Mouse (Mus musculus) neural tube, embryonic 12.5 days (tissue): ENCODE data around the gene Cyp27b1. TPM values are rescaled to one million over a fixed set of nuclear protein-coding genes. Genes with fewer than 3 reads are reported as not detected.
"Not testable (repeated sequence)": the region's sequence is repeated elsewhere in the genome, so short reads cannot be mapped to it uniquely, and the experiment has no call there.

Experiments used
- ATAC-seq: fragments of 200-750 bp; cut with Nextera tagmentation; 2 replicates; pipeline ENCODE4 v1.8.0; 2017; ENCODE audit warnings: low read depth, mild to moderate bottlenecking, moderate TSS enrichment, moderate library complexity; ENCODE audit not compliant: low FRiP score
- H3K27ac ChIP-seq: fragments of 300-500 bp; sonication (generic); 2 replicates; pipeline ENCODE4 v1.5.1; 2016
- H3K27me3 ChIP-seq: fragments of 300-500 bp; sonication (generic); replicated peaks from 2 replicates; pipeline ENCODE4 v1.6.1; 2016; ENCODE audit warnings: mild to moderate bottlenecking
- H3K36me3 ChIP-seq: fragments of 300-500 bp; sonication (generic); 2 replicates; pipeline ENCODE4 v1.6.1; 2016; ENCODE audit warnings: mild to moderate bottlenecking
- H3K4me1 ChIP-seq: fragments of 300-500 bp; sonication (generic); 2 replicates; pipeline ENCODE4 v1.6.1; 2016
- H3K4me2 ChIP-seq: fragments of 300-500 bp; sonication (generic); replicated peaks from 2 replicates; pipeline ENCODE4 v1.6.1; 2016; ENCODE audit warnings: mild to moderate bottlenecking
- H3K4me3 ChIP-seq: fragments of 300-500 bp; sonication (generic); 2 replicates; pipeline ENCODE4 v1.5.1; 2016
- H3K9ac ChIP-seq: fragments of 300-500 bp; sonication (generic); 2 replicates; pipeline ENCODE4 v1.6.1; 2016; ENCODE audit warnings: mild to moderate bottlenecking
- H3K9me3 ChIP-seq: fragments of 300-500 bp; sonication (generic); 2 replicates; pipeline ENCODE4 v1.6.1; 2016; ENCODE audit warnings: mild to moderate bottlenecking
- WGBS: fragments of 180-500 bp; shearing (Covaris S2); methylation state at CpG from one replicate; pipeline ENCODE4 v1.1.7; 2016; 5-methylcytosine and 5-hydroxymethylcytosine counted together
- polyA plus RNA-seq: library from polyadenylated mRNA; unstranded; fragments of >200 nt; fragmentation: Nextera tagmentation; extraction: Ambion mirVana; gene quantifications from 2 replicates; pipeline ENCODE4 v1.2.1, GENCODE M21; 2016

Gene Cyp27b1
- polyA plus RNA-seq, 1 experiment from 2014 or later: 0.25 TPM

DNA sequence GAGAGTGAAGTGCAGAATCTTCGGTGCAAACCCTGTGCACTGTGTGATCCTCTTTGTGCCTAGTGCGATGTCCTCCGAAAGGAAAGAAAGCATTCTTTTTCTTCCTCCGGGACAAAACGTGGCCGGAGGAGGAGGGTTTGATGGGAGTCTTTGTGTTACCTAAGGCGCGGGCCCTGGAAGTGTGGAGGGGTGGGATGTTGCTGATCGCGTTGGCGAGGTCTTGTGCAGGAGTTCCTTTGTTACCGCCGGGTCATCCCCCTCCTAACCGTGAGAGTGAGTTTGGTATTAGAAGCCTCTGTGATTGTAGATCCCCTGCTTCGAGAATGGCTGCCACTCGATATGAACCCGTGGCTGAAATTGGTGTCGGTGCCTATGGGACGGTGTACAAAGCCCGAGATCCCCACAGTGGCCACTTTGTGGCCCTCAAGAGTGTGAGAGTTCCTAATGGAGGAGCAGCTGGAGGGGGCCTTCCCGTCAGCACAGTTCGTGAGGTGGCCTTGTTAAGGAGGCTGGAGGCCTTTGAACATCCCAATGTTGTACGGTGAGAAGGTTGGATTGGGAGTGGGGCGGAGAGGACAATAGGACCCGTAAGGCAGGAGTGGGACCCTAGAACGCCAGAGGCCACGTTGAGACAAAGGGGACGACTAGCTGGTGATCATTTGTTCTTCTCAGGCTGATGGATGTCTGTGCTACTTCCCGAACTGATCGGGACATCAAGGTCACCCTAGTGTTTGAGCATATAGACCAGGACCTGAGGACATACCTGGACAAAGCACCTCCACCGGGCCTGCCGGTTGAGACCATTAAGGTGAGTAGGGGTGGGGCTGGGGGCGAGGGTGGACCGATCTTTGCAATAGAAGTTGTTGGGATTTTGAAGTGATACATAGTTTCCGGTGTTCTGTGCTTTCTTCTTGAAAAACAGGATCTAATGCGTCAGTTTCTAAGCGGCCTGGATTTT is 16.1 kb downstream of the Cyp27b1 start:
- 13% methylated on average over 37 of the region's 37 CpGs for WGBS

GRCm38 (mm10) chr10:127065981-127066380 is 17.9 kb downstream of the Cyp27b1 start:
- H3K4me1 ChIP-seq: peaks cover 41% of the 10 kb centered on the region
- H3K9ac ChIP-seq: no peak overlapping the region
- WGBS: 93% methylated on average over 9 of the region's 9 CpGs
- no peaks in the 10 kb centered on the region for H3K27me3 ChIP-seq
- no peak overlapping the region for H3K27ac ChIP-seq
- no peaks in the 10 kb centered on the region for H3K9me3 ChIP-seq
- peaks cover 40% of the 10 kb centered on the region for H3K36me3 ChIP-seq
- ATAC-seq: no peak
- H3K4me2 ChIP-seq: peak overlapping the region; percentile 18; the same call in 1 of the 2 replicates
- no peak overlapping the region for H3K4me3 ChIP-seq

More for the DNA sequence above, 16.1 kb downstream of the Cyp27b1 start:
- Histone ChIP-seq H3K27me3 (no peaks in the 10 kb centered on the region), H3K4me2 (peak overlapping the region; percentile 90), H3K4me3 (peak overlapping the region; percentile 81), H3K36me3 (peaks cover 40% of the 10 kb centered on the region), H3K27ac (peak overlapping the region; percentile 57; the same call in 1 of the 2 replicates), H3K9ac (peak overlapping the region; percentile 93), H3K4me1 (peaks cover 42% of the 10 kb centered on the region), H3K9me3 (no peaks in the 10 kb centered on the region)
- no peak; the same call in 1 of the 2 replicates for ATAC-seq

- Histone ChIP-seq H3K36me3 (peaks cover 40% of the 10 kb centered on the region), H3K27ac (no peak overlapping the region), H3K9ac (no peak overlapping the region), H3K9me3 (no peaks in the 10 kb centered on the region), H3K27me3 (no peaks in the 10 kb centered on the region), H3K4me3 (no peak overlapping the region), H3K4me2 (peak overlapping the region; percentile 9; the same call in 1 of the 2 replicates), H3K4me1 (peaks cover 44% of the 10 kb centered on the region)
- 92% methylated on average over 14 of the region's 14 CpGs for WGBS
- no peak for ATAC-seq
Measured at GRCm38 (mm10) chr10:127066519-127067018, 18.5 kb downstream of the Cyp27b1 start.

DNA sequence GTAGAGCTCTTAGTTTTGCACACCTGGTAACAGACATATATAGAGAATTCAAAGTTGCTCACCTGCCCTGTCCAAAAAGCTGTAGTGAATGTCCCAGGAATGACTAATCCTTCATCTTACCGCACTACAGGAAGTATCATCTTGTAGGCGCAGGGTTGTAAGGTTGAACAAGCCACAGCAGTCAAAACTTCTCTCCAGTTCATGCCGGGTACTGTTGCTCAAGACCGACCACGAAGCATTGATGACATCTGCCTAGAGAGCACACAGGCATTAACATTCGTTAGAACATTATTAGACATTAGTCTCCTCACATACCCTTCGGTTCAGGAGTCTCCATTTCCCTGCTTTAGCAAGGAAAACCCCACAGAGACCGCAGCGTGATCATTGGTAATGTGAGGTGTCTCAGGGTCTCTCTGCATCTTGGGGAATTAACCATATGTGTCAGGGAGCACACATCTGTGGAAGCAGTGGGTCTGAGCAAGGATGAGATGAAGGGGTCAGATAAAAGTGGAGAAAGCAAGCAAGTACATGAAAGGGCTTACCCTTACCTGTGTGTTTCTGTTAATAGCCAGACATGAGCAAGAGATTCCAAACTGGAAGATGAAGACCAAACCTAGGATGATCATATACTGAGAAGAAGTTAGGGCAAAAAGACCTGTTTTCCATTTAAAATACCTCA is 20.4 kb downstream of the Cyp27b1 start:
- 83% methylated on average over 9 of the region's 9 CpGs for WGBS
- H3K27ac ChIP-seq: no peak overlapping the region

GRCm38 (mm10) chr10:127069281-127070189 is 21.5 kb downstream of the Cyp27b1 start:
- no peaks in the 10 kb centered on the region for H3K9me3 ChIP-seq
- H3K36me3 ChIP-seq: peaks cover 40% of the 10 kb centered on the region
- peak overlapping the region; percentile 96 for H3K4me2 ChIP-seq
- H3K4me1 ChIP-seq: peaks cover 43% of the 10 kb centered on the region
- peak overlapping the region; percentile 55 for H3K4me3 ChIP-seq
- peak overlapping the region; percentile 64 for H3K9ac ChIP-seq
- H3K27me3 ChIP-seq: no peaks in the 10 kb centered on the region
- WGBS: 10% methylated on average over 30 of the region's 30 CpGs
- peak; percentile 80 for ATAC-seq
- H3K27ac ChIP-seq: peak overlapping the region; percentile 69

More for the DNA sequence above, 20.4 kb downstream of the Cyp27b1 start:
- H3K4me2 ChIP-seq: peak overlapping the region; percentile 96
- H3K4me1 ChIP-seq: peaks cover 44% of the 10 kb centered on the region
- H3K27me3 ChIP-seq: no peaks in the 10 kb centered on the region
- no peak for ATAC-seq
- peak overlapping the region; percentile 64 for H3K9ac ChIP-seq
- peaks cover 40% of the 10 kb centered on the region for H3K36me3 ChIP-seq
- no peaks in the 10 kb centered on the region for H3K9me3 ChIP-seq
- H3K4me3 ChIP-seq: peak overlapping the region; percentile 55

- Histone ChIP-seq H3K9me3 (no peaks in the 10 kb centered on the region), H3K36me3 (peaks cover 31% of the 10 kb centered on the region), H3K9ac (peak within 1 kb of the TSS; percentile 67), H3K4me1 (peaks cover 34% of the 10 kb centered on the region), H3K4me3 (peak within 1 kb of the TSS; percentile 55), H3K27me3 (no peaks in the 10 kb centered on the region), H3K27ac (peak within 1 kb of the TSS; percentile 69), H3K4me2 (peak within 1 kb of the TSS; percentile 96)
- WGBS: 3% methylated on average over 36 of the region's 36 CpGs
- ATAC-seq: peak; percentile 89
Measured at GRCm38 (mm10) chr10:127070190-127071121, 22.4 kb downstream of the Cyp27b1 start, which contains the start of gene Tspan31. Tspan31 (minus strand) TSS chr10:127070264.

GRCm38 (mm10) chr10:127071203-127071602 is 23.2 kb downstream of the Cyp27b1 start:
- Histone ChIP-seq H3K9me3 (no peaks in the 10 kb centered on the region), H3K27ac (no peak overlapping the region), H3K4me3 (peak overlapping the region; percentile 48), H3K4me2 (peak overlapping the region; percentile 96), H3K36me3 (peaks cover 24% of the 10 kb centered on the region), H3K27me3 (peaks cover 6% of the 10 kb centered on the region; the same call in 1 of the 2 replicates), H3K9ac (peak overlapping the region; percentile 67), H3K4me1 (peaks cover 28% of the 10 kb centered on the region)
- WGBS: 78% methylated on average over 9 of the region's 9 CpGs
- no peak for ATAC-seq

GRCm38 (mm10) chr10:127072270-127072669 is 24.2 kb downstream of the Cyp27b1 start:
- not testable (repeated sequence) for H3K9ac ChIP-seq, H3K27me3 ChIP-seq, H3K4me3 ChIP-seq, ATAC-seq, H3K27ac ChIP-seq, H3K4me2 ChIP-seq, H3K9me3 ChIP-seq
- WGBS: 93% methylated on average over 4 of the region's 4 CpGs
- H3K4me1 ChIP-seq: peaks cover 24% of the 10 kb centered on the region
- peaks cover 13% of the 10 kb centered on the region for H3K36me3 ChIP-seq

DNA sequence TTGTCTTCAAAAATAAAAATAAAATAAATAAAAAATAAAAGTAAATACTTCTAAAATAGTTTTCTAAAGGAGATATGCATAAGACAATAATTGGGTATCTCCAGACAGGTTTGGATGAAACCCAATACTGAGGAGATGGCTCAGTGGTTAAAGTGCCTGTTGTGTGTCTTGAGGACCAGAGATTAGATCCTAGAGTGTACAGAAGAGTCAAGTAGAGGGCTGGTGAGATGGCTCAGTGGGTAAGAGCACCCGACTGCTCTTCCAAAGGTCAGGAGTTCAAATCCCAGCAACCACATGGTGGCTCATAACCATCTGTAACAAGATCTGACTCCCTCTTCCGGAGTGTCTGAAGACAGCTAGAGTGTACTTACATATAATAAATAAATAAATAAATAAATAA is 24.9 kb downstream of the Cyp27b1 start:
- peaks cover 13% of the 10 kb centered on the region for H3K27me3 ChIP-seq
- H3K36me3 ChIP-seq, H3K9me3 ChIP-seq, H3K9ac ChIP-seq, H3K4me3 ChIP-seq, ATAC-seq, H3K27ac ChIP-seq, H3K4me2 ChIP-seq: not testable (repeated sequence)
- H3K4me1 ChIP-seq: peaks cover 27% of the 10 kb centered on the region
- WGBS: 71% methylated on average over 2 of the region's 2 CpGs

- H3K4me2 ChIP-seq: no peak overlapping the region
- no peak overlapping the region for H3K9ac ChIP-seq
- no peak overlapping the region for H3K4me3 ChIP-seq
- H3K36me3 ChIP-seq: no peaks in the 10 kb centered on the region
- 91% methylated on average over 1 of the region's 1 CpGs for WGBS
- H3K4me1 ChIP-seq: peaks cover 24% of the 10 kb centered on the region
- H3K9me3 ChIP-seq: no peaks in the 10 kb centered on the region
- ATAC-seq: no peak
- no peak overlapping the region for H3K27ac ChIP-seq
- peaks cover 18% of the 10 kb centered on the region for H3K27me3 ChIP-seq
Measured at GRCm38 (mm10) chr10:127073981-127074380, 25.9 kb downstream of the Cyp27b1 start.
